Mouse (Mus musculus): ENCODE results near the gene Prickle4. TPM values are rescaled to one million over a fixed set of nuclear protein-coding genes. Genes with fewer than 3 reads are reported as not detected.
"Not testable (repeated sequence)": the region's sequence is repeated elsewhere in the genome, so short reads cannot be mapped to it uniquely, and the experiment has no call there.

Gene Prickle4
- polyA plus RNA-seq, 2 experiments from 2014 or later, result not detected

DNA sequence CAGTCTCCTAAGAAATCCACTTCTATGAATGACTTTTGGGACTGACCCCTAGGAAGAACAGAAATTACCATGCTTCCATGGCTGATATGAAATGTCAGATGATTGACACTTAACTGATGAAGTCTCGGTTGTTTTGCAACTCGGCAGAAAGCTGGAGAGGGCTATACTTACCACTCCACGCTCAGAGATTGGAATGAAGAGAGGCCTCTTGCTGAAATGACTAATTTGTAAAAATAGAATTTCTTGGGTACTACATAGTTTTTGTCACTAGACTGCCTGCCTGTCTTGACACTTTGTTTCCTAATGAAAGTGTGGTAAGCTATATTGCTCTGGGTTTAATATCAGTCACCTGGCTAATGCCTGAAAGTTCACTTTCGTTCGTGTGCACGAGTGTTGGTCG is 30.1 kb downstream of the Prickle4 start:
- no peak for ATAC-seq

- ATAC-seq, result no peak
Observed at GRCm38 (mm10) chr17:47663009-47663713, 31.4 kb downstream of the Prickle4 start.

GRCm38 (mm10) chr17:47658741-47659243 is 35.7 kb downstream of the Prickle4 start:
- ATAC-seq, result no peak

- ATAC-seq, result no peak
Observed at GRCm38 (mm10) chr17:47657901-47658300, 36.6 kb downstream of the Prickle4 start.

- no peak for ATAC-seq
Observed at GRCm38 (mm10) chr17:47655697-47656096, 38.8 kb downstream of the Prickle4 start.

DNA sequence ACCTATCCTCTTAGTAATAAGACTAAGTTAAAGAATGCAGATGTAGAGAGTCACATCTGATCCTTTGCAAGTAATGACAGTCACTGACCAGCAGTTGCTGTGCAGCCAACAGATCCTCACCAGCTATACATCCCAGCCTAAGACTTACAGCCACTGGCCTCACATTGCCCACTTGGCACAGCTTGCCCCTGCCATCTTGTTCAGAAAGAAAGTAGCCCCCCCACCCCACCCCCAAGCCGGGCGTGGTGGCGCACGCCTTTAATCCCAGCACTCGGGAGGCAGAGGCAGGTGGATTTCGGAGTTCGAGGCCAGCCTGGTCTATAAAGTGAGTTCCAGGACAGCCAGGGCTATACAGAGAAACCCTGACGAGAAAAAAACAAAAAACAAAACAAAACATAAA is 40.2 kb downstream of the Prickle4 start:
- not testable (repeated sequence) for ATAC-seq

GRCm38 (mm10) chr17:47651953-47652352 is 42.6 kb downstream of the Prickle4 start:
- no peak for ATAC-seq

GRCm38 (mm10) chr17:47648966-47649365 is 45.6 kb downstream of the Prickle4 start:
- no peak for ATAC-seq

DNA sequence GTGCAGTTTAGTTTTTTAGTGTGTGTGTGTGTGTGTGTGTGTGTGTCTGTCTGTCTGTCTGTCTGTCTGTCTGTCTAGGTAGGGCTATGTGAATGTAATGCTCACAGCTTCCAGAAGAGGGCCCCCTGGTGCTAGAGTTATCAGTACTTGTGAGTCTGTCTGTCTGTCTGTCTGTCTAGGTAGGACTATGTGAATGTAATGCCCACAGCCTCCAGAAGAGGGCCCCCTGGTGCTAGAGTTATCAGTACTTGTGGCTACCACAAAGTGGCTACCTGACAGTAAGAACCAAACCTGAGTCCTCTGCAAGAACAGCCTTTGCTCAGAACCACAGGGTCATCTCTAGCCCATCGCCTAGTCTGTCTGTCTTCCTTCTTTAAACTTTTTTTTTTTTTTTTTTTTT is 47.9 kb downstream of the Prickle4 start:
- ATAC-seq, result peak; percentile 57

DNA sequence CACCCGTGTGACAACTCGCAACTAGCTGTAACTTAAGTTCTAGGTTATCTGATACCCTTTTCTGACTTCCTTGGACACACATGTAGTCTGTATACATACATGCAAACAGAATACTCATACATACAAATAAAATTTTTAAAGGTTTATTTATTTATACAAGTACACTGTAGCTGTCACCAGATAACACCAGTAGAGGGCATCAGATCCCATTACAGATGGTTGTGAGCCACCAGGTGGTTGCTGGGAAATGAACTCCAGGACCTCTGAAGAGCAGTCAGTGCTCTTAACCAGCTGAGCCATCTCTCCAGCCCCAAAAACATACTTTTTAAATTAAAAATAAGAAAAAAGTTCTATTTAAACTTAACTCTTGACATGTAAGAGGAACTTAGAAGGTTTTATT is 51.5 kb downstream of the Prickle4 start:
- no peak for ATAC-seq

Other genes starting within 250 kb of the Prickle4 start
- gene Taf8, start 192.4 kb downstream of the Prickle4 start, polyA plus RNA-seq (2017; shearing (Covaris generic)), result 10 to 100 TPM; 51.5 to 61.3 TPM
- 100 to 1,000 TPM; 133 to 141 TPM for gene Ccnd3, start 189.7 kb downstream of the Prickle4 start, polyA plus RNA-seq (2017; shearing (Covaris generic))
- gene Bysl, start 83.2 kb downstream of the Prickle4 start, polyA plus RNA-seq (2017; shearing (Covaris generic)), result 10 to 100 TPM in 1 of 2 experiments, 1 to 10 TPM in 1; 6.6 to 10.8 TPM
- 10 to 100 TPM; 23.6 to 30.0 TPM for gene Med20, start 83.2 kb downstream of the Prickle4 start, polyA plus RNA-seq (2017; shearing (Covaris generic))
- 1 to 10 TPM in 1 of 2 experiments, under 1 TPM in 1; 0.89 to 1.1 TPM for gene Gm20517, start 83.1 kb downstream of the Prickle4 start, polyA plus RNA-seq (2017; shearing (Covaris generic))
- under 1 TPM; 0.60 to 0.71 TPM for gene Usp49, start 64.0 kb downstream of the Prickle4 start, polyA plus RNA-seq (2017; shearing (Covaris generic))
- gene Tomm6, start 6.3 kb downstream of the Prickle4 start, polyA plus RNA-seq (2017; shearing (Covaris generic)), result 100 to 1,000 TPM; 297 to 309 TPM
- not detected for gene Frs3, start 5.7 kb downstream of the Prickle4 start, polyA plus RNA-seq (2017; shearing (Covaris generic))
- not detected for gene Gm21981, start 281 bp downstream of the Prickle4 start, polyA plus RNA-seq (2017; shearing (Covaris generic))
- not detected for gene Pgc, start 32.1 kb upstream of the Prickle4 start, polyA plus RNA-seq (2017; shearing (Covaris generic))
- gene Tfeb, start 42.3 kb upstream of the Prickle4 start, polyA plus RNA-seq (2017; shearing (Covaris generic)), result 10 to 100 TPM in 1 of 2 experiments, 1 to 10 TPM in 1; 8.7 to 14.9 TPM
- not detected for gene Mdfi, start 140.0 kb upstream of the Prickle4 start, polyA plus RNA-seq (2017; shearing (Covaris generic))
- 1 to 10 TPM; 3.8 to 4.6 TPM for gene Foxp4, start 229.9 kb upstream of the Prickle4 start, polyA plus RNA-seq (2017; shearing (Covaris generic))

Measured in activated CD4-positive, CD25-positive, alpha-beta regulatory T cell, adult 4 months (primary cell).